Mouse (Mus musculus): ENCODE measurements around the gene Olfr325. TPM values are rescaled to one million over a fixed set of nuclear protein-coding genes. Genes with fewer than 3 reads are reported as not detected.

Olfr325 gene
- total and polyA plus RNA-seq, 3 experiments, result not detected

GRCm38 (mm10) chr11:58555536-58555935 is 22.0 kb upstream of the Olfr325 start, which contains the start of gene Olfr328:
Gene Olfr328 (minus strand): TSS chr11:58555636.
- H3K27me3 ChIP-seq (replicated peaks), result peaks cover 57% of the 10 kb centered on the region
- no peaks in the 10 kb centered on the region for H3K4me1 ChIP-seq (ENCODE audit: control insufficient read depth in 1 of 2, insufficient read depth in 2 of 2)
- in situ Hi-C loops (cut with MboI; ENCODE audit: low pct_ligation_motif_present, low pct_unique_long_range_greater_than_20kb, low sequenced_read_pairs) (no loop called here), dilution Hi-C loops (cut with MboI; ENCODE audit: extremely low pct_ligation_motif_present, extremely low pct_unique_long_range_greater_than_20kb, low sequenced_read_pairs) (no loop called here)
- no peak within 1 kb of the TSS for H3K9ac ChIP-seq (ENCODE audit: insufficient read depth, low read depth)
- no peaks in the 10 kb centered on the region for H3K36me3 ChIP-seq (replicated peaks in 1 of 2; ENCODE audit: control insufficient read depth in 1 of 2, insufficient read depth in 1 of 2, low read length in 1 of 2)
- DNase-seq (ENCODE audit: extremely low read depth), result no peak
- H3K9me3 ChIP-seq (replicated peaks; ENCODE audit: low read length), result no peaks in the 10 kb centered on the region
- H3K4me2 ChIP-seq (ENCODE audit: insufficient read depth, low read depth, poor library complexity, severe bottlenecking), result no peak within 1 kb of the TSS
- TF ChIP-seq TBP (conservative IDR thresholded peaks at IDR 0.05; ENCODE audit: low read depth, low read length) (no peak), NRF1 (IDR thresholded peaks at IDR 0.05; ENCODE audit: low read depth, low read length) (no peak), ZKSCAN1 (IDR thresholded peaks at IDR 0.05; ENCODE audit: borderline replicate concordance, low read depth, low read length) (no peak), ZNF384 (IDR thresholded peaks at IDR 0.05; ENCODE audit: low read depth, low read length) (no peak), HCFC1 (IDR thresholded peaks at IDR 0.05; ENCODE audit: low read depth, low read length) (no peak), GABPA (IDR thresholded peaks at IDR 0.05; ENCODE audit: insufficient replicate concordance, low read depth, low read length) (no peak), SIN3A (IDR thresholded peaks at IDR 0.05; ENCODE audit: low read length) (no peak), ZC3H11A (IDR thresholded peaks at IDR 0.05; ENCODE audit: low read depth, low read length) (no peak), CTCF (conservative IDR thresholded peaks at IDR 0.05 in 1 of 2, IDR thresholded peaks at IDR 0.05 in 1 of 2; ENCODE audit: low read depth in 2 of 2, low read length in 2 of 2) (no peak), RCOR1 (conservative IDR thresholded peaks at IDR 0.05; ENCODE audit: low read depth, low read length) (no peak), POLR2AphosphoS2 (IDR thresholded peaks at IDR 0.05; ENCODE audit: low read depth, low read length) (no peak), SMC3 (IDR thresholded peaks at IDR 0.05; ENCODE audit: low read depth, low read length) (no peak), MAZ (IDR thresholded peaks at IDR 0.05; ENCODE audit: low read depth, low read length) (no peak), E2F4 (IDR thresholded peaks at IDR 0.05; ENCODE audit: insufficient replicate concordance, low read depth, low read length) (no peak), POLR2A (IDR thresholded peaks at IDR 0.05; ENCODE audit: low read depth, low read length) (no peak), MAFK (IDR thresholded peaks at IDR 0.05; ENCODE audit: insufficient replicate concordance, low read length) (no peak), BHLHE40 (IDR thresholded peaks at IDR 0.05; ENCODE audit: low read depth, low read length) (no peak), TCF12 (IDR thresholded peaks at IDR 0.05; ENCODE audit: low read depth, low read length) (no peak)
- H3K27ac ChIP-seq (ENCODE audit: insufficient read depth, low read depth), result no peak within 1 kb of the TSS
- H3K79me2 ChIP-seq (replicated peaks; ENCODE audit: control insufficient read depth, extremely low read depth, insufficient read depth, poor library complexity, severe bottlenecking), result no peaks in the 10 kb centered on the region
- no peak within 1 kb of the TSS for H3K4me3 ChIP-seq (replicated peaks in 1 of 3; ENCODE audit: low read depth in 2 of 3, low read length in 2 of 3, poor library complexity in 1 of 3)

GRCm38 (mm10) chr11:58570405-58570804 is 7.1 kb upstream of the Olfr325 start, which contains the start of gene Olfr224:
Gene Olfr224 (minus strand): TSS chr11:58570553.
- dilution Hi-C loops (cut with MboI; ENCODE audit: extremely low pct_ligation_motif_present, extremely low pct_unique_long_range_greater_than_20kb, low sequenced_read_pairs), result no loop called here
- H3K27ac ChIP-seq (ENCODE audit: insufficient read depth, low read depth), result no peak within 1 kb of the TSS

More at GRCm38 (mm10) chr11:58570405-58570804, 7.1 kb upstream of the Olfr325 start, which contains the start of gene Olfr224:
- DNase-seq (ENCODE audit: extremely low read depth), result no peak
- no peaks in the 10 kb centered on the region for H3K36me3 ChIP-seq (replicated peaks in 1 of 2; ENCODE audit: control insufficient read depth in 1 of 2, insufficient read depth in 1 of 2, low read length in 1 of 2)
- in situ Hi-C loops (cut with MboI; ENCODE audit: low pct_ligation_motif_present, low pct_unique_long_range_greater_than_20kb, low sequenced_read_pairs), result no loop called here
- no peak within 1 kb of the TSS for H3K4me2 ChIP-seq (ENCODE audit: insufficient read depth, low read depth, poor library complexity, severe bottlenecking)
- no peaks in the 10 kb centered on the region for H3K4me1 ChIP-seq (ENCODE audit: control insufficient read depth in 1 of 2, insufficient read depth in 2 of 2)
- H3K27me3 ChIP-seq (replicated peaks), result peaks cover 63% of the 10 kb centered on the region
- H3K4me3 ChIP-seq (replicated peaks in 1 of 3; ENCODE audit: low read depth in 2 of 3, low read length in 2 of 3, poor library complexity in 1 of 3), result no peak within 1 kb of the TSS
- TF ChIP-seq ETS1 (conservative IDR thresholded peaks at IDR 0.05; ENCODE audit: low read depth, low read length) (no peak), MAZ (IDR thresholded peaks at IDR 0.05; ENCODE audit: low read depth, low read length) (no peak), TCF12 (IDR thresholded peaks at IDR 0.05; ENCODE audit: low read depth, low read length) (no peak), MXI1 (IDR thresholded peaks at IDR 0.05; ENCODE audit: low read depth, low read length) (no peak), MYC (IDR thresholded peaks at IDR 0.05; ENCODE audit: low read depth, low read length) (no peak), KAT2A (IDR thresholded peaks at IDR 0.05; ENCODE audit: insufficient replicate concordance, low read length) (no peak), GABPA (IDR thresholded peaks at IDR 0.05; ENCODE audit: insufficient replicate concordance, low read depth, low read length) (no peak), NRF1 (IDR thresholded peaks at IDR 0.05; ENCODE audit: low read depth, low read length) (no peak), UBTF (IDR thresholded peaks at IDR 0.05; ENCODE audit: low read depth, low read length) (no peak), CHD2 (IDR thresholded peaks at IDR 0.05; ENCODE audit: low read length) (no peak), CHD1 (IDR thresholded peaks at IDR 0.05; ENCODE audit: low read depth, low read length) (no peak), EP300 (IDR thresholded peaks at IDR 0.05; ENCODE audit: low read length) (no peak), NELFE (IDR thresholded peaks at IDR 0.05; ENCODE audit: low read depth, low read length) (no peak), SMC3 (IDR thresholded peaks at IDR 0.05; ENCODE audit: low read depth, low read length) (no peak), MAX (IDR thresholded peaks at IDR 0.05; ENCODE audit: low read length) (no peak)
- H3K79me2 ChIP-seq (replicated peaks; ENCODE audit: control insufficient read depth, extremely low read depth, insufficient read depth, poor library complexity, severe bottlenecking), result no peaks in the 10 kb centered on the region
- no peak within 1 kb of the TSS for H3K9ac ChIP-seq (ENCODE audit: insufficient read depth, low read depth)
- no peaks in the 10 kb centered on the region for H3K9me3 ChIP-seq (replicated peaks; ENCODE audit: low read length)
